Mouse (Mus musculus) neural tube, embryonic 12.5 days (tissue): ENCODE data around the gene Myh6. TPM values are rescaled to one million over a fixed set of nuclear protein-coding genes. Genes with fewer than 3 reads are reported as not detected.
"Not testable (repeated sequence)": the region's sequence is repeated elsewhere in the genome, so short reads cannot be mapped to it uniquely, and the experiment has no call there.

Source experiments
- ATAC-seq: fragments of 200-750 bp; cut with Nextera tagmentation; 2 replicates; pipeline ENCODE4 v1.8.0; 2017; ENCODE audit warnings: low read depth, mild to moderate bottlenecking, moderate TSS enrichment, moderate library complexity; ENCODE audit not compliant: low FRiP score
- H3K27ac ChIP-seq: fragments of 300-500 bp; sonication (generic); 2 replicates; pipeline ENCODE4 v1.5.1; 2016
- H3K27me3 ChIP-seq: fragments of 300-500 bp; sonication (generic); replicated peaks from 2 replicates; pipeline ENCODE4 v1.6.1; 2016; ENCODE audit warnings: mild to moderate bottlenecking
- H3K36me3 ChIP-seq: fragments of 300-500 bp; sonication (generic); 2 replicates; pipeline ENCODE4 v1.6.1; 2016; ENCODE audit warnings: mild to moderate bottlenecking
- H3K4me1 ChIP-seq: fragments of 300-500 bp; sonication (generic); 2 replicates; pipeline ENCODE4 v1.6.1; 2016
- H3K4me2 ChIP-seq: fragments of 300-500 bp; sonication (generic); replicated peaks from 2 replicates; pipeline ENCODE4 v1.6.1; 2016; ENCODE audit warnings: mild to moderate bottlenecking
- H3K4me3 ChIP-seq: fragments of 300-500 bp; sonication (generic); 2 replicates; pipeline ENCODE4 v1.5.1; 2016
- H3K9ac ChIP-seq: fragments of 300-500 bp; sonication (generic); 2 replicates; pipeline ENCODE4 v1.6.1; 2016; ENCODE audit warnings: mild to moderate bottlenecking
- H3K9me3 ChIP-seq: fragments of 300-500 bp; sonication (generic); 2 replicates; pipeline ENCODE4 v1.6.1; 2016; ENCODE audit warnings: mild to moderate bottlenecking
- WGBS: fragments of 180-500 bp; shearing (Covaris S2); methylation state at CpG from one replicate; pipeline ENCODE4 v1.1.7; 2016; 5-methylcytosine and 5-hydroxymethylcytosine counted together
- polyA plus RNA-seq: library from polyadenylated mRNA; unstranded; fragments of >200 nt; fragmentation: Nextera tagmentation; extraction: Ambion mirVana; gene quantifications from 2 replicates; pipeline ENCODE4 v1.2.1, GENCODE M21; 2016

The Myh6 gene
- polyA plus RNA-seq, 1 experiment from 2014 or later: 2.9 TPM

- Histone ChIP-seq H3K36me3 (no peaks in the 10 kb centered on the region), H3K27ac (no peak overlapping the region), H3K4me1 (0 out of 2 replicates have a peak, but pooled peaks cover 4% of the 10 kb centered on the region), H3K9ac (no peak overlapping the region), H3K9me3 (no peaks in the 10 kb centered on the region), H3K27me3 (no peaks in the 10 kb centered on the region), H3K4me2 (no peak overlapping the region), H3K4me3 (no peak overlapping the region)
- WGBS: 77% methylated on average over 7 of the region's 7 CpGs
- ATAC-seq: no peak
Measured at GRCm38 (mm10) chr14:55002687-55003120, 36.0 kb upstream of the Myh6 start.

- WGBS: 61% methylated on average over 12 of the region's 12 CpGs
- no peak overlapping the region for H3K4me3 ChIP-seq
- H3K27me3 ChIP-seq: no peaks in the 10 kb centered on the region
- 0 out of 2 replicates have a peak, but pooled peaks cover 4% of the 10 kb centered on the region for H3K4me1 ChIP-seq
- H3K9me3 ChIP-seq: no peaks in the 10 kb centered on the region
- no peak for ATAC-seq
- H3K9ac ChIP-seq: no peak overlapping the region
- no peaks in the 10 kb centered on the region for H3K36me3 ChIP-seq
- H3K27ac ChIP-seq: no peak overlapping the region
- no peak overlapping the region for H3K4me2 ChIP-seq
Measured at GRCm38 (mm10) chr14:55001938-55002686, 35.4 kb upstream of the Myh6 start.

GRCm38 (mm10) chr14:55001446-55001845 is 34.7 kb upstream of the Myh6 start:
- Histone ChIP-seq H3K36me3 (no peaks in the 10 kb centered on the region), H3K4me2 (no peak overlapping the region), H3K4me1 (0 out of 2 replicates have a peak, but pooled peaks cover 4% of the 10 kb centered on the region), H3K27me3 (no peaks in the 10 kb centered on the region), H3K9ac (no peak overlapping the region), H3K4me3 (no peak overlapping the region), H3K9me3 (no peaks in the 10 kb centered on the region), H3K27ac (no peak overlapping the region)
- WGBS: 96% methylated on average over 2 of the region's 2 CpGs
- no peak for ATAC-seq

GRCm38 (mm10) chr14:55000814-55001213 is 34.1 kb upstream of the Myh6 start:
- no peak for ATAC-seq
- WGBS: 83% methylated on average over 6 of the region's 6 CpGs

GRCm38 (mm10) chr14:54999868-55000267 is 33.1 kb upstream of the Myh6 start:
- H3K36me3 ChIP-seq, H3K27me3 ChIP-seq, H3K27ac ChIP-seq, H3K9ac ChIP-seq, H3K4me1 ChIP-seq, H3K4me2 ChIP-seq, ATAC-seq, H3K9me3 ChIP-seq, H3K4me3 ChIP-seq: not testable (repeated sequence)
- 89% methylated on average over 5 of the region's 5 CpGs for WGBS

More at GRCm38 (mm10) chr14:55000814-55001213, 34.1 kb upstream of the Myh6 start:
- Histone ChIP-seq H3K36me3 (no peaks in the 10 kb centered on the region), H3K4me1 (0 out of 2 replicates have a peak, but pooled peaks cover 5% of the 10 kb centered on the region), H3K9me3 (no peaks in the 10 kb centered on the region), H3K27ac (no peak overlapping the region), H3K4me2 (no peak overlapping the region), H3K27me3 (no peaks in the 10 kb centered on the region), H3K4me3 (no peak overlapping the region), H3K9ac (no peak overlapping the region)

- ATAC-seq: no peak
- Histone ChIP-seq H3K9ac (no peak overlapping the region), H3K4me3 (no peak overlapping the region), H3K36me3 (no peaks in the 10 kb centered on the region), H3K4me1 (peaks cover 11% of the 10 kb centered on the region; the same call in 1 of the 2 replicates), H3K4me2 (no peak overlapping the region), H3K27ac (no peak overlapping the region), H3K27me3 (no peaks in the 10 kb centered on the region), H3K9me3 (no peaks in the 10 kb centered on the region)
Measured at GRCm38 (mm10) chr14:54998680-54999079, 32.0 kb upstream of the Myh6 start.

- WGBS: 52% methylated on average over 4 of the region's 4 CpGs
- Histone ChIP-seq H3K27ac (no peak overlapping the region), H3K36me3 (no peaks in the 10 kb centered on the region), H3K9ac (no peak overlapping the region), H3K4me3 (no peak overlapping the region), H3K4me2 (no peak overlapping the region), H3K4me1 (peaks cover 11% of the 10 kb centered on the region; the same call in 1 of the 2 replicates), H3K27me3 (no peaks in the 10 kb centered on the region), H3K9me3 (no peaks in the 10 kb centered on the region)
- no peak for ATAC-seq
Measured at GRCm38 (mm10) chr14:54997297-54997696, 30.6 kb upstream of the Myh6 start.

- Histone ChIP-seq H3K27ac (no peak overlapping the region), H3K9ac (no peak overlapping the region), H3K36me3 (no peaks in the 10 kb centered on the region), H3K4me2 (no peak overlapping the region), H3K4me3 (no peak overlapping the region), H3K9me3 (no peaks in the 10 kb centered on the region), H3K27me3 (no peaks in the 10 kb centered on the region), H3K4me1 (peaks cover 11% of the 10 kb centered on the region; the same call in 1 of the 2 replicates)
- no peak for ATAC-seq
- 44% methylated on average over 9 of the region's 9 CpGs for WGBS
Measured at GRCm38 (mm10) chr14:54996793-54997192, 30.1 kb upstream of the Myh6 start.

GRCm38 (mm10) chr14:54995457-54996138 is 28.9 kb upstream of the Myh6 start:
- no peaks in the 10 kb centered on the region for H3K36me3 ChIP-seq
- no peak overlapping the region for H3K4me3 ChIP-seq
- no peaks in the 10 kb centered on the region for H3K9me3 ChIP-seq
- ATAC-seq: no peak
- H3K4me2 ChIP-seq: no peak overlapping the region
- no peak overlapping the region for H3K27ac ChIP-seq
- H3K9ac ChIP-seq: no peak overlapping the region
- peaks cover 11% of the 10 kb centered on the region; the same call in 1 of the 2 replicates for H3K4me1 ChIP-seq
- no peaks in the 10 kb centered on the region for H3K27me3 ChIP-seq
- 57% methylated on average over 14 of the region's 14 CpGs for WGBS

- H3K36me3 ChIP-seq: no peaks in the 10 kb centered on the region
- no peak for ATAC-seq
- H3K27ac ChIP-seq: no peak overlapping the region
- H3K9ac ChIP-seq: no peak overlapping the region
- no peak overlapping the region for H3K4me3 ChIP-seq
- H3K9me3 ChIP-seq: no peaks in the 10 kb centered on the region
- no peak overlapping the region for H3K4me2 ChIP-seq
- H3K4me1 ChIP-seq: peaks cover 11% of the 10 kb centered on the region; the same call in 1 of the 2 replicates
- no peaks in the 10 kb centered on the region for H3K27me3 ChIP-seq
Measured at GRCm38 (mm10) chr14:54994869-54995186, 28.1 kb upstream of the Myh6 start.

- 57% methylated on average over 11 of the region's 11 CpGs for WGBS
- Histone ChIP-seq H3K9ac (no peak within 1 kb of the TSS), H3K4me1 (peaks cover 11% of the 10 kb centered on the region; the same call in 1 of the 2 replicates), H3K36me3 (no peaks in the 10 kb centered on the region), H3K27ac (no peak within 1 kb of the TSS), H3K27me3 (no peaks in the 10 kb centered on the region), H3K9me3 (no peaks in the 10 kb centered on the region), H3K4me3 (no peak within 1 kb of the TSS), H3K4me2 (no peak within 1 kb of the TSS)
- ATAC-seq: no peak
Measured at GRCm38 (mm10) chr14:54994136-54994868, 27.6 kb upstream of the Myh6 start, which contains the start of gene Myh7. Gene Myh7 (minus strand): TSS chr14:54994626.

- ATAC-seq: no peak
- Histone ChIP-seq H3K36me3 (no peaks in the 10 kb centered on the region), H3K9me3 (no peaks in the 10 kb centered on the region), H3K4me3 (no peak overlapping the region), H3K4me2 (no peak overlapping the region), H3K27ac (no peak overlapping the region), H3K4me1 (peaks cover 11% of the 10 kb centered on the region; the same call in 1 of the 2 replicates), H3K27me3 (no peaks in the 10 kb centered on the region), H3K9ac (no peak overlapping the region)
- WGBS: 77% methylated on average over 10 of the region's 10 CpGs
Measured at GRCm38 (mm10) chr14:54993636-54994035, 26.9 kb upstream of the Myh6 start.
